Mouse (Mus musculus) neural tube, embryonic 11.5 days (tissue): Measurements from ENCODE around the gene Arhgap32. TPM values are rescaled to one million over a fixed set of nuclear protein-coding genes. Genes with fewer than 3 reads are reported as not detected.

Experiments used
- ATAC-seq: fragments of 200-750 bp; cut with Nextera tagmentation; 2 replicates; pipeline ENCODE4 v1.8.0; 2017; ENCODE audit warnings: moderate number of reproducible peaks, mild to moderate bottlenecking, moderate TSS enrichment, moderate library complexity; ENCODE audit not compliant: insufficient read depth, low FRiP score, low TSS enrichment
- DNase-seq: peaks from one replicate; pipeline ENCODE4 v3.0.0-alpha.2; 2015; ENCODE audit warnings: low spot score
- H3K27ac ChIP-seq: fragments of 300-500 bp; sonication (generic); 2 replicates; pipeline ENCODE4 v1.5.1; 2014; ENCODE audit warnings: low read depth, mild to moderate bottlenecking, low read length
- H3K27me3 ChIP-seq: fragments of 300-500 bp; sonication (generic); 2 replicates; pipeline ENCODE4 v1.6.1; 2014; ENCODE audit warnings: mild to moderate bottlenecking, low read length, mixed read lengths; ENCODE audit not compliant: control insufficient read depth, insufficient read depth
- H3K36me3 ChIP-seq: fragments of 300-500 bp; sonication (generic); 2 replicates; pipeline ENCODE4 v1.6.1; 2014; ENCODE audit warnings: mild to moderate bottlenecking, low read length, moderate library complexity, mixed read lengths; ENCODE audit not compliant: control insufficient read depth, insufficient read depth
- H3K4me1 ChIP-seq: fragments of 300-500 bp; sonication (generic); 2 replicates; pipeline ENCODE4 v1.6.1; 2014; ENCODE audit warnings: low read length, mixed read lengths; ENCODE audit not compliant: control insufficient read depth, insufficient read depth
- H3K4me2 ChIP-seq: fragments of 300-500 bp; sonication (generic); 2 replicates; pipeline ENCODE4 v1.6.1; 2014; ENCODE audit warnings: low read depth, mild to moderate bottlenecking, moderate library complexity
- H3K4me3 ChIP-seq: fragments of 300-500 bp; sonication (generic); 2 replicates; pipeline ENCODE4 v1.5.1; 2014; ENCODE audit warnings: low read depth, low read length
- H3K9ac ChIP-seq: fragments of 300-500 bp; sonication (generic); 2 replicates; pipeline ENCODE4 v1.6.1; 2014; ENCODE audit warnings: mild to moderate bottlenecking, low read length
- H3K9me3 ChIP-seq: fragments of 300-500 bp; sonication (generic); 2 replicates; pipeline ENCODE4 v1.6.1; 2016; ENCODE audit warnings: low read length; ENCODE audit not compliant: control insufficient read depth
- WGBS: fragments of 180-500 bp; shearing (Covaris S2); extraction: QIAGEN DNeasy Blood & Tissue Kit; methylation state at CpG from one replicate; pipeline ENCODE4 v1.1.7; 2014; 5-methylcytosine and 5-hydroxymethylcytosine counted together
- polyA plus RNA-seq: library from polyadenylated mRNA; unstranded; fragments of >200 nt; fragmentation: Nextera tagmentation; extraction: Ambion mirVana; gene quantifications from 2 replicates; pipeline ENCODE4 v1.2.1, GENCODE M21; 2014

Gene Arhgap32
- polyA plus RNA-seq, 1 experiment from 2014 or later: 11.9 TPM

- Histone ChIP-seq H3K9me3 (no peaks in the 10 kb centered on the region), H3K4me2 (no peak overlapping the region), H3K9ac (no peak overlapping the region), H3K4me1 (peaks cover 3% of the 10 kb centered on the region; the same call in 1 of the 2 replicates), H3K36me3 (peaks cover 3% of the 10 kb centered on the region), H3K27ac (no peak overlapping the region), H3K27me3 (no peaks in the 10 kb centered on the region), H3K4me3 (no peak overlapping the region)
- 95% methylated on average over 3 of the region's 3 CpGs for WGBS
- DNase-seq (no peak), ATAC-seq (no peak)
Observed at GRCm38 (mm10) chr9:32245237-32245636, 129.3 kb downstream of the Arhgap32 start.

DNA sequence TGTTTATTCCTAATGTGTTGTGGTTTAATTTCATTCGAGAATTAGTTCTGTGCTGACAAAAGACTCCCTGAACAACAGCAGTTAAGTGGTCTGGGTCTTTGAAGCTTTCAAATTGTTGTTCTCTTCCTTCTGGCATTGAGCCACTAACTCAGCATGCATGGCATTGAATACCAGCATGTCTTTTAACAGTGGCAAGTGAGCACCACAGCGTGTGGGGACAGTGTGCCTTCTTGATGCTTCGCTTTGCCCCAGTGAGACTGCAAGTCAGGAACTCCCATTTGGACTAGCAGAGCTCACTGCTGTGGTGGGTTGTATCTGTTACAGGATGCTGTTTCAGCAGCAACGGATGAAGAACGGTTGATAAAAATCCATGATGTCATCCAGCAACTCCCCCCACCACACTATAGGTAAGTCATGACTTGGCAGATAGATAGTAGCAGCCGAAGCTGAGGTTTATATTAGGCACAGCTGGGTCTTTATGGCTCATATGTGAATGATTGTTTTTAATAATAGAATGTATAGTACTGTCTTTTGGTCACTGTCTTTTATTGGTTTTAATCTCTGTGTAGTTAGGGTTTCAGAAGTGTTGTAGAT is 130.3 kb downstream of the Arhgap32 start:
- Histone ChIP-seq H3K27me3 (no peaks in the 10 kb centered on the region), H3K9me3 (no peaks in the 10 kb centered on the region), H3K4me2 (no peak overlapping the region), H3K4me1 (peaks cover 3% of the 10 kb centered on the region; the same call in 1 of the 2 replicates), H3K36me3 (peaks cover 3% of the 10 kb centered on the region), H3K4me3 (no peak overlapping the region), H3K9ac (no peak overlapping the region), H3K27ac (no peak overlapping the region)
- ATAC-seq (no peak), DNase-seq (no peak)
- 68% methylated on average over 6 of the region's 6 CpGs for WGBS

DNA sequence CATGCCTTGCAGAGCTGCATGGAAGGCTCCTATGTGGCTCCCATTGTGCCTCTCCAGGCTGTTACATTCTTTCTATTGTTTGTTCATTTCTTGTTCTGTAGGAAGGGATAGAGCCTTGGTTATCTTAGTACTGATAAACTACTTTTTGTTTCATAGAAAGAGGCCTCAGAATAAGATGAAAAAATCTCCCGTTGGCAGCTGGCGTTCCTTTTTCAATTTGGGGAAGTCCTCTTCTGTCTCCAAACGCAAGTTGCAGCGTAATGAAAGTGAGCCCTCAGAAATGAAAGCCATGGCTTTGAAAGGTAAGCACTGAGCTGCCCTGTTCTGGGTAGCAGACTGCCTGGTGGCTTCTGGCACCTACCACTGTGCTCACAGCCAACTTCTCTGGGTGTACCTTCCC is 134.6 kb downstream of the Arhgap32 start:
- peaks cover 5% of the 10 kb centered on the region for H3K36me3 ChIP-seq
- H3K9ac ChIP-seq: no peak overlapping the region
- H3K27ac ChIP-seq: no peak overlapping the region
- DNase-seq: no peak
- no peak overlapping the region for H3K4me2 ChIP-seq
- H3K27me3 ChIP-seq: no peaks in the 10 kb centered on the region
- peaks cover 3% of the 10 kb centered on the region; the same call in 1 of the 2 replicates for H3K4me1 ChIP-seq
- H3K9me3 ChIP-seq: no peaks in the 10 kb centered on the region
- ATAC-seq: no peak
- no peak overlapping the region for H3K4me3 ChIP-seq
- WGBS: 95% methylated on average over 4 of the region's 4 CpGs

DNA sequence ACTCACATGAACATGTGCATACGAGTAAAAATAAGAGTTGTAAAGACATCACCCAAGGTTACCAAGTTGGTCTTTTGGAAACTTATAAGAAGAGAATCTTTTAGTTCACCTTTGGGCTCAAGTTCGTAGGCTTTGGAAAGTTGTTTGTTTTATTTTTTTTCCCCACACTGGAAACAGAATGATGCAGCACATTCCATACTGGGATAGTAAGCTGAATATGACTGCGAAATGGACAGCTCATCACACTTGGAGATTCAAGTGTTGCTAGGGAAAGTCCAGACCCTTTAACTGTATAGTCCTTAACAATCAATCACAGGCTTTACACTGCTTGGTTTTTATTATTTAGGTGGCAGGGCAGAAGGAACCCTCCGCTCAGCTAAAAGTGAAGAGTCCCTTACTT is 137.8 kb downstream of the Arhgap32 start:
- H3K9me3 ChIP-seq: no peaks in the 10 kb centered on the region
- ATAC-seq: no peak

GRCm38 (mm10) chr9:32257365-32257764 is 141.4 kb downstream of the Arhgap32 start:
- no peak overlapping the region for H3K4me2 ChIP-seq
- H3K27me3 ChIP-seq: no peaks in the 10 kb centered on the region
- H3K9ac ChIP-seq: no peak overlapping the region
- H3K4me3 ChIP-seq: no peak overlapping the region
- H3K27ac ChIP-seq: no peak overlapping the region
- no peaks in the 10 kb centered on the region for H3K9me3 ChIP-seq
- H3K36me3 ChIP-seq: peaks cover 13% of the 10 kb centered on the region
- DNase-seq (no peak), ATAC-seq (no peak)
- 93% methylated on average over 8 of the region's 8 CpGs for WGBS
- H3K4me1 ChIP-seq: no peaks in the 10 kb centered on the region

More for the DNA sequence above, 137.8 kb downstream of the Arhgap32 start:
- Histone ChIP-seq H3K4me2 (no peak overlapping the region), H3K27me3 (no peaks in the 10 kb centered on the region), H3K4me3 (no peak overlapping the region), H3K36me3 (peaks cover 6% of the 10 kb centered on the region), H3K4me1 (no peaks in the 10 kb centered on the region), H3K9ac (no peak overlapping the region), H3K27ac (no peak overlapping the region)
- 94% methylated on average over 4 of the region's 4 CpGs for WGBS
- DNase-seq: no peak

DNA sequence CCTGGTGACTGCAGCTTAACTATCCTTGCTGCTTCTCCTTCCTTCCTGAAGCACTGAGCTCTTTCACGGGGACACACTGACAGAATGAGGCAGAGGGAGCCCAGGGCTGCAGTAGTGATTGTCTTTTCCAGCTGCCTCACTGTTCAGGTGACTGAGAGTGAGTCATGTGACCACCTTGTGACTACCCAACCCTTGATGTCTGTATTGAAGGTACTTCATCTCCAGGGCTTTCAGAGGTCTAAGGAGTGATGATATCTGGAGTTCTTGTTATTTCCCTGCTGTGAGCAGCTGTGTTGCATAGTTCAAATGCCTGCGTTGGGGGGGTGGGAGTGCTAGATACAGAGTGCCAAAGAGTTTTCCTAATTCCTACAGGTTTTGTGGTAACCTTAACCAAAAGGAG is 141.9 kb downstream of the Arhgap32 start:
- WGBS: 80% methylated on average over 2 of the region's 2 CpGs
- H3K36me3 ChIP-seq: peaks cover 13% of the 10 kb centered on the region
- no peak overlapping the region for H3K9ac ChIP-seq
- no peak overlapping the region for H3K27ac ChIP-seq
- ATAC-seq: no peak
- DNase-seq: no peak
- no peak overlapping the region for H3K4me2 ChIP-seq
- no peaks in the 10 kb centered on the region for H3K27me3 ChIP-seq
- H3K4me1 ChIP-seq: no peaks in the 10 kb centered on the region
- no peaks in the 10 kb centered on the region for H3K9me3 ChIP-seq
- no peak overlapping the region for H3K4me3 ChIP-seq

DNA sequence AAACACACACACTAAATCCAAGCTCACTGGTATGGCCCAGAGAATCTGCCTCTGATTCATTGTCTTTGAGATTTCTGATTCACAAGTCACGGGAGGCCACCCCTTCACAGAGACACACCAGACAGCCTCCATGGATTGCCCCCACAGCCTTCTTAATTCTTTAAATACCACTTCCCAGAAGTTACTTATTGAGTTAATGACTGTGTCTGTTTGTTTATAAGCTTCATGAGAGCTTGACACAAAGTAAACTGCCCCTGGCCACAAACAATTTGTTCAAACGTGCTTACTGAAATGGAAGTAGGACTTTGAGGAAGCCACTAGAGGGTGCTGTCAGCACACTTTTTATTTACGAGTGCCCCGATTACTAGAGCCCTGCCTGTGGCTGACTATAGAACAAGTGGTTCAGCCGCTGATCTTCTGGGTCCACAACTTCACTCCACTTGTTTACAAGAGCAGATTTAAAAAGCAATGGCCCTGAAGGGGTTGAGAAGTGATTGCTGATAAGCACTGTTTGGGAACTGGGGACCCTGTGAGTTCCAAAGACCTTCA is 156.0 kb downstream of the Arhgap32 start:
- Histone ChIP-seq H3K27me3 (no peaks in the 10 kb centered on the region), H3K4me1 (no peaks in the 10 kb centered on the region), H3K27ac (no peak overlapping the region), H3K4me3 (no peak overlapping the region), H3K4me2 (no peak overlapping the region), H3K9ac (no peak overlapping the region), H3K9me3 (no peaks in the 10 kb centered on the region), H3K36me3 (no peaks in the 10 kb centered on the region)
- DNase-seq (peak; percentile 72), ATAC-seq (no peak)
- WGBS: 18% methylated on average over 5 of the region's 5 CpGs

DNA sequence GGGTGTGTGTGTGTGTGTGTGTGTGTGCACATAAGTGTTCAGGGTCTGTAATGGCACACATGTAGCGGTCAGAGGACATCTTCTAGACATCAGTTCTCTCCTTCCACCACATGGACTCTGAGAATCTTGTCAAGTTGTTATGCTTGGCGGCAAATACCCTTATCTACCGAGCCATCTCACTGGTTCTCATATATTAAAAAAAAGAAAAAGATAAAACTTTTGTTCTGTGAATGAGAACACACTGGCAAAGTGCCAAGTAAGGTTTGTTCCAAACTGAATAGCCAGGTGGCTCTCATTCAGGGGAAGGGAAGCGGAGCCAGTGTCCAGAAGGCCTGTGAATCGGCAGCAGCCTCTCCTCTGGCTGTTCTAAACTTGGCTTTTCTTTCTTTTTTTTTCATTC is 162.1 kb downstream of the Arhgap32 start:
- ATAC-seq (no peak), DNase-seq (no peak)
- H3K4me3 ChIP-seq: no peak overlapping the region
- WGBS: 90% methylated on average over 5 of the region's 5 CpGs
- no peak overlapping the region for H3K27ac ChIP-seq
- no peaks in the 10 kb centered on the region for H3K4me1 ChIP-seq
- no peak overlapping the region for H3K9ac ChIP-seq
- H3K9me3 ChIP-seq: no peaks in the 10 kb centered on the region
- H3K36me3 ChIP-seq: no peaks in the 10 kb centered on the region
- H3K27me3 ChIP-seq: no peaks in the 10 kb centered on the region
- H3K4me2 ChIP-seq: no peak overlapping the region

DNA sequence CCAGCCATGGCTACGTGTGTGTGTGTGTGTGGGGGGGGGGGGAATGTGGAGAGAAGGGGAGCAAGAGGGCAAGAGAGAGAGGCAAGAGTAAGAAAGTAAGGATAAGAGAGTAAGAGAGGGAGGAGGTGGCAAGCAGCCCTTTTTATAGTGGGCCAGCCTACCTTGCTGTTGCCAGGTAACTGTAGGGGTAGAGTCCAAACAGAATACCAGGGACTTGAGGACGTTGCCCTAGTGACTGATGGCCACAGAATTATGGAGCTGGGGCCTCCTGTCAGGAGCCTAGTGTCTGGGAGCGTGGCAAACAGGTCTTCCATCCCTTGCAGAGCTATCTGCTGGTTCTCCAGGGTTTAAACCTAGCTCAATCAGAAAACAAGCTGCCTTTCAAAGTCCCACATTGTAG is 163.9 kb downstream of the Arhgap32 start:
- Histone ChIP-seq H3K9ac (no peak overlapping the region), H3K36me3 (no peaks in the 10 kb centered on the region), H3K4me3 (no peak overlapping the region), H3K4me2 (no peak overlapping the region), H3K4me1 (no peaks in the 10 kb centered on the region), H3K27ac (no peak overlapping the region), H3K9me3 (no peaks in the 10 kb centered on the region), H3K27me3 (no peaks in the 10 kb centered on the region)
- 66% methylated on average over 3 of the region's 3 CpGs for WGBS
- ATAC-seq: no peak
- DNase-seq: no peak
